ENCODE assay signal across 8 mouse cellular contexts in genomic region chr5:134539891-134540290, GRCm38 (mm10). TPM values are rescaled to one million over a fixed set of nuclear protein-coding genes. Genes with fewer than 3 reads are reported as not detected.
DNase-seq lines count a peak whose midpoint lies in the region; ATAC-seq lines count a peak whose summit lies in the region.

No protein-coding gene starts in this region.

- peaks cover 4% of the 10 kb centered on the region for H3K36me3 ChIP-seq in embryonic facial prominence, embryonic 11.5 days (replicated peaks; ENCODE audit: control insufficient read depth, insufficient read depth, low read depth, low read length)
- H3K36me3 ChIP-seq in heart, embryonic 12.5 days, result peaks cover 24% of the 10 kb centered on the region
- peaks cover 5% of the 10 kb centered on the region for H3K36me3 ChIP-seq in kidney, embryonic 14.5 days (ENCODE audit: control insufficient read depth, insufficient read depth, low read length)
- peaks cover 5% of the 10 kb centered on the region for H3K36me3 ChIP-seq in stomach, embryonic 14.5 days (ENCODE audit: control insufficient read depth, insufficient read depth, low read length)

- H3K4me1 ChIP-seq in embryonic facial prominence, embryonic 11.5 days (ENCODE audit: control insufficient read depth, insufficient read depth, low read length), result peaks cover 8% of the 10 kb centered on the region; the same call in 1 of the 2 replicates
- peaks cover 29% of the 10 kb centered on the region for H3K4me1 ChIP-seq in heart, embryonic 12.5 days (replicated peaks)
- peaks cover 30% of the 10 kb centered on the region; the same call in 1 of the 2 replicates for H3K4me1 ChIP-seq in kidney, embryonic 14.5 days (ENCODE audit: control insufficient read depth, insufficient read depth, low read length)
- H3K4me1 ChIP-seq in stomach, embryonic 14.5 days (ENCODE audit: control insufficient read depth, insufficient read depth, low read length), result peaks cover 28% of the 10 kb centered on the region

- DNase-seq in 3134 (ENCODE audit: extremely low read depth, insufficient read length, low spot score), result peak; percentile 84
- peak; percentile 96 for DNase-seq in Muller cell, postnatal 12 days (ENCODE audit: inconsistent ontology term)
- peak; percentile 81 for DNase-seq in embryonic facial prominence, embryonic 11.5 days (ENCODE audit: low spot score)
- peak; percentile 79 for DNase-seq in lung, postnatal 14 days
- no peak for DNase-seq in cerebellum, adult 8-10 months

- peak; percentile 61; the same call in 1 of the 2 replicates for ATAC-seq in embryonic facial prominence, embryonic 11.5 days (replicated peaks; ENCODE audit: insufficient number of reproducible peaks, low FRiP score, low TSS enrichment, low read depth)
- ATAC-seq in heart, embryonic 12.5 days (ENCODE audit: insufficient number of reproducible peaks, low FRiP score), result peak; percentile 86
- peak; percentile 89 for ATAC-seq in kidney, embryonic 14.5 days (ENCODE audit: low FRiP score, low TSS enrichment)
- peak; percentile 70; the same call in 1 of the 2 replicates for ATAC-seq in stomach, embryonic 14.5 days (ENCODE audit: insufficient number of reproducible peaks, insufficient read depth, low FRiP score, low read depth)

- no peaks in the 10 kb centered on the region; the same call in 1 of the 2 replicates for H3K9me3 ChIP-seq in embryonic facial prominence, embryonic 11.5 days (replicated peaks; ENCODE audit: control insufficient read depth, low read length)
- no peaks in the 10 kb centered on the region for H3K9me3 ChIP-seq in heart, embryonic 12.5 days (replicated peaks)
- H3K9me3 ChIP-seq in kidney, embryonic 14.5 days (ENCODE audit: control insufficient read depth, low read length), result no peaks in the 10 kb centered on the region
- no peaks in the 10 kb centered on the region for H3K9me3 ChIP-seq in stomach, embryonic 14.5 days (ENCODE audit: control insufficient read depth, low read depth, low read length)

- H3K9ac ChIP-seq in embryonic facial prominence, embryonic 11.5 days (replicated peaks; ENCODE audit: low read length), result peak overlapping the region; percentile 32; the same call in 1 of the 2 replicates
- H3K9ac ChIP-seq in heart, embryonic 12.5 days, result no peak overlapping the region
- H3K9ac ChIP-seq in kidney, embryonic 14.5 days (ENCODE audit: low read depth, low read length), result no peak overlapping the region
- no peak overlapping the region for H3K9ac ChIP-seq in stomach, embryonic 14.5 days (replicated peaks; ENCODE audit: low read depth, low read length)

- no peak overlapping the region; the same call in 1 of the 2 replicates for H3K4me2 ChIP-seq in embryonic facial prominence, embryonic 11.5 days (ENCODE audit: low read depth, low read length)
- no peak overlapping the region for H3K4me2 ChIP-seq in heart, embryonic 12.5 days
- no peak overlapping the region for H3K4me2 ChIP-seq in kidney, embryonic 14.5 days (replicated peaks; ENCODE audit: low read depth, low read length)
- H3K4me2 ChIP-seq in stomach, embryonic 14.5 days (replicated peaks; ENCODE audit: low read depth, low read length), result 0 out of 2 replicates have a peak overlapping the region, but pooled peaks have one; percentile 5

- no peak overlapping the region for H3K4me3 ChIP-seq in embryonic facial prominence, embryonic 11.5 days (ENCODE audit: low read depth, low read length)
- H3K4me3 ChIP-seq in heart, embryonic 12.5 days, result no peak overlapping the region
- H3K4me3 ChIP-seq in kidney, embryonic 14.5 days (ENCODE audit: low read length), result no peak overlapping the region
- no peak overlapping the region for H3K4me3 ChIP-seq in stomach, embryonic 14.5 days (ENCODE audit: low read depth, low read length)

- H3K27ac ChIP-seq in embryonic facial prominence, embryonic 11.5 days (replicated peaks; ENCODE audit: low read depth, low read length), result peak overlapping the region; percentile 73
- H3K27ac ChIP-seq in heart, embryonic 12.5 days (ENCODE audit: poor library complexity, severe bottlenecking), result peak overlapping the region; percentile 86
- peak overlapping the region; percentile 85 for H3K27ac ChIP-seq in kidney, embryonic 14.5 days (ENCODE audit: low read depth, low read length)
- peak overlapping the region; percentile 83 for H3K27ac ChIP-seq in stomach, embryonic 14.5 days (ENCODE audit: low read length)

- H3K27me3 ChIP-seq in embryonic facial prominence, embryonic 11.5 days (ENCODE audit: control insufficient read depth, insufficient read depth, low read length), result no peaks in the 10 kb centered on the region
- no peaks in the 10 kb centered on the region for H3K27me3 ChIP-seq in heart, embryonic 12.5 days (replicated peaks)
- no peaks in the 10 kb centered on the region for H3K27me3 ChIP-seq in kidney, embryonic 14.5 days (ENCODE audit: control insufficient read depth, insufficient read depth, low read length)
- no peaks in the 10 kb centered on the region for H3K27me3 ChIP-seq in stomach, embryonic 14.5 days (ENCODE audit: control insufficient read depth, insufficient read depth, low read length)

- WGBS in embryonic facial prominence, embryonic 11.5 days, result 4% methylated on average over 3 of the region's 3 CpGs
- WGBS in heart, embryonic 12.5 days, result 12% methylated on average over 3 of the region's 3 CpGs
- WGBS in kidney, embryonic 14.5 days, result 3% methylated on average over 3 of the region's 3 CpGs
- WGBS in stomach, embryonic 14.5 days, result 10% methylated on average over 3 of the region's 3 CpGs

RNA-seq across cellular contexts. Expression of gene Clip2, which starts 12.3 kb away (rescaled TPM):
- 4.6 and 5.5 TPM in 2 replicates for polyA plus RNA-seq in embryonic facial prominence, embryonic 11.5 days (2014; fragmentation: Nextera tagmentation; extraction: Ambion mirVana)
- polyA plus RNA-seq in heart, embryonic 12.5 days (2016; fragmentation: Nextera tagmentation; extraction: Ambion mirVana), result 2.5 and 2.7 TPM in 2 replicates
- polyA plus RNA-seq in kidney, embryonic 14.5 days (2014; fragmentation: Nextera tagmentation; extraction: Ambion mirVana), result 3.7 and 4.4 TPM in 2 replicates
- 4.1 and 4.4 TPM in 2 replicates for polyA plus RNA-seq in stomach, embryonic 14.5 days (2014; fragmentation: Nextera tagmentation; extraction: Ambion mirVana)

RNA-seq across cellular contexts. Expression of gene Syna, which starts 20.1 kb away (rescaled TPM):
- polyA plus RNA-seq in embryonic facial prominence, embryonic 11.5 days (2014; fragmentation: Nextera tagmentation; extraction: Ambion mirVana), result 0.14 TPM in 1 of 2 replicates, not detected in the other
- not detected in 2 replicates for polyA plus RNA-seq in heart, embryonic 12.5 days (2016; fragmentation: Nextera tagmentation; extraction: Ambion mirVana)
- 0.14 TPM in 1 of 2 replicates, not detected in the other for polyA plus RNA-seq in kidney, embryonic 14.5 days (2014; fragmentation: Nextera tagmentation; extraction: Ambion mirVana)
- polyA plus RNA-seq in stomach, embryonic 14.5 days (2014; fragmentation: Nextera tagmentation; extraction: Ambion mirVana), result 0.17 TPM in 1 of 2 replicates, not detected in the other

RNA-seq across cellular contexts. Expression of gene Rfc2, which starts 41.3 kb away (rescaled TPM):
- 344 and 365 TPM in 2 replicates for polyA plus RNA-seq in embryonic facial prominence, embryonic 11.5 days (2014; fragmentation: Nextera tagmentation; extraction: Ambion mirVana)
- polyA plus RNA-seq in heart, embryonic 12.5 days (2016; fragmentation: Nextera tagmentation; extraction: Ambion mirVana), result 199 TPM in 2 replicates
- polyA plus RNA-seq in kidney, embryonic 14.5 days (2014; fragmentation: Nextera tagmentation; extraction: Ambion mirVana), result 309 and 333 TPM in 2 replicates
- 278 and 285 TPM in 2 replicates for polyA plus RNA-seq in stomach, embryonic 14.5 days (2014; fragmentation: Nextera tagmentation; extraction: Ambion mirVana)
